Mouse (Mus musculus): ENCODE measurements at regions not wholly inside any gene's neighbourhood (a gene's known extent, or its start where the extent isn't known, plus 50 kb on each side); places are given as distances from the start of the nearest gene placed in this dataset.

- no peak for DNase-seq (ENCODE audit: low spot score in 2 of 2)
These were observed 566.3 kb downstream of the Pdha2 start for GRCm38 (mm10) chr3:140645785-140646388.

DNA sequence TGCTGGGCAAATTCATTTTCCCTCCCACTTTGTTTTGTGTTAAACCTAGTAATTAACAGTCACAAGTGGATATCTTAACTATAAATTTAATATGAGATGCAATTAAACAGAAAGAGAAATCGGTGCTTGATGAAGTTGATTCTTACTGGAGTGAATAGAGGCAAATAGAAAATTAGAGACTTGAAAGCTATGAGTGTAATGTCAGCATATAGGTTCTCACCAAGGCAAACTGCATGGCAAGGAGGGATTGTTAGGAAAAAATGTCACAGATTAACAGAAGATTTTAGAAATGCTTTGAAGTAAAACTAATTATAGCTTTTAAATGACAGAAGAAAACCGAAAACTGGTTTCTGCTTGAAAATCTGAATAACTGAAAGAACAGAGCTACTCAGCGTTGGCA lies 592.3 kb downstream of the Pdha2 start:
- DNase-seq (ENCODE audit: low spot score in 2 of 2), result no peak
